Mouse (Mus musculus) retina, adult 2 months (tissue): ENCODE results near the gene Tbc1d22a.
A peak's percentile ranks its signal among the peaks of the same experiment; 100 is the strongest.

Source experiments
- DNase-seq: peaks from one replicate; pipeline ENCODE4 v3.0.0-alpha.2; 2012; ENCODE audit warnings: low read depth, low spot score

The Tbc1d22a gene

GRCm38 (mm10) chr15:86334276-86334675, 120.0 kb downstream of the Tbc1d22a start:
- no peak for DNase-seq

GRCm38 (mm10) chr15:86334745-86335144, 120.5 kb downstream of the Tbc1d22a start:
- no peak for DNase-seq

DNA sequence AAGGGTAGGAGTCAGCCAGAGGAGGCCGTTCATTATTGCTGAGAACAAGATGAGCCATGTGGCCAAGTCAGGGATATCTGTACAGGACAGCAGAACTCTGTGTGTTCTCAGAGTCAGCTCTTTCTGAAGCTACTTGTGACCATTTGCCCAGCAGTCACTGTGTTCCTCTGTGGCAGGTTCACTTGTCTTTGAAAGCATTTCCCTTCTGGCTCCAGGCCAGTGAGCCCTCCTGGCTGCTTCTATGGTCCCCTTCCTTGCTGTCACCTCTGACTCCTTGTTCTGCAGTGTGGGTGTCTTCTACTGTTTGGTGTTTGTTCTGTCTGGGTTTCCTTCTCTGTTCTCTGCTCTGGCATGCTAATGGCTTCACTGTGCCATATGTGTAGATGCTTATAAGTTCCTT, 121.5 kb downstream of the Tbc1d22a start:
- DNase-seq = no peak

DNA sequence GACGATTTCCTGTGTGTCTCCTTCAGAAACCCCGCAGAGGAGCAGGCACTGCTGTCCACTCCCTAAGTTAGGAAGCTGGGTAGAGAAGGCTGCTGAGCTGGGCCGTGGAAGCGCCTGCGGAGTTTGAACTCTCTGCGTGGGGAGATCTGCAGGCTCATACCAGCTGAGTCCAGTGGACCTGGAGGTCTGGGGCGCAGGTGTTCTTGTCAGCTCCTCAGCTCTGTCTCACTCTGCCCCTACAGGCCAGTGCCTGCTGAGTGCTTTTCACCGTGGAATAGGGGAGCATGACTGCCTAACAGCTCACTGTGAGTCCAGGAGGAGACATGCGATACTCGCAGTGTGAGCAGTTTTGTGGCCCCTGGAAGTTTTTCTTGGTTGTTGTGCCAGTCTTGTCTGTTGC, 123.5 kb downstream of the Tbc1d22a start:
- DNase-seq = no peak

DNA sequence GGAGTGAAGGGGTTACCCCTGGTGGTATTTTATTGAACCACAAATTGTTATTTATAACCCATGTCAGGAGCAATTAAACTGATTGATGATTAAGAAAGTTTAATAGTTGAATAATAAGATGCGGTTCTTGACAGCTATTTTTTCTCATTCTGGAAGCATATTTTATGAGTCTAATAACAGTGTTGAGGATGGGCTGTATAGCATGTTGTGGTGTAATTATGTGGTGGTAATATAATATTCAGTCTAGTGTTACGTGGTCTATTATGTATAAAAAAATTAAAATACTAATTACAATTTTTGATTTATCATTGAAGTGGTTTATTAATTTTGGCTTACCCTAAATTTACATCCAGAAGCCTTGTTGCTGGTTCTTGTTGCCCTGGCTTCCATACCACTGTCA, 125.5 kb downstream of the Tbc1d22a start:
- no peak for DNase-seq

DNA sequence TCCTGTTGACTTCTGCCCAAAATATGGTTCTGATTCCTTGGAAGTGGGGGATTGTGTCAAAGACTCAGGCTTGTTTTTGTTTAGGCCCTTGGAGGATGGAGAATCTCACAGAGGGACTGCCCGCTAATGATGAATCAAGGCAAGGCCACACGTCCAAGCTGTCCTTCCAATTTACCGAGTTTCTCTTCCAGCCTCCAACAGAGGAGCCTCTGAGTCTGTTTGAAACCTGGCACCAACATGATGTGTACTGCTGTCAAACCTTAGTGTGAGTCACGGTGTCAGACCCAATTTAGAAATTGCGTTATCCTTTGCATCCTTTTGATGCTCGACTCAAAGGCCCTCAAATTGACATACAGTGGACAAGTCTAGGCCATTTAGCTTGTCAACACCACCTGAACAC, 126.5 kb downstream of the Tbc1d22a start:
- no peak for DNase-seq

- DNase-seq = no peak
Observed at GRCm38 (mm10) chr15:86342637-86343375, 128.5 kb downstream of the Tbc1d22a start.

- DNase-seq = no peak
Observed at GRCm38 (mm10) chr15:86344906-86345331, 130.7 kb downstream of the Tbc1d22a start.

- no peak for DNase-seq
Observed at GRCm38 (mm10) chr15:86345907-86346306, 131.6 kb downstream of the Tbc1d22a start.

- DNase-seq = peak; percentile 29
Observed at GRCm38 (mm10) chr15:86346606-86347005, 132.3 kb downstream of the Tbc1d22a start.

- no peak for DNase-seq
Observed at GRCm38 (mm10) chr15:86354932-86355331, 140.7 kb downstream of the Tbc1d22a start.

GRCm38 (mm10) chr15:86355857-86356256, 141.6 kb downstream of the Tbc1d22a start:
- DNase-seq = no peak

DNA sequence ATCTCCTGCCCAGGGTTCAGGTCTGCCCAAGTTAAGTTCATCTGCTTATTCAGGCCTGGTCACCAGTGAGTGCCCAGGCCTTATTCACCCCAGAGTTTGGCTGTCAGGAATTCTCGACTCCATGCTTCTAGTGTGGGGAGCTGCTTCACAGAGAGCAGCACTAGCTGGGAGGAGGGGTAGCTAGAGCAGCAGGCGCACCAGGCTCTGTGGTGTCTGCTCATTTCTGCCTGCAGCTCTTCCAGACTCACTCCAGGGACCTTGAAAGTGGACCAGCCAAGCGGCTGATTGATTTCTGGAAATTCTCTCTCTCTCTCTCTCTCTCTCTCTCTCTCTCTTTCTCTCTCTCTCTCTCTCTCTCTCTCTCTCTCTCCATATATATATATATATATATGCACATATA, 146.1 kb downstream of the Tbc1d22a start:
- DNase-seq = no peak

- DNase-seq = no peak
Observed at GRCm38 (mm10) chr15:86362306-86363150, 148.3 kb downstream of the Tbc1d22a start.

DNA sequence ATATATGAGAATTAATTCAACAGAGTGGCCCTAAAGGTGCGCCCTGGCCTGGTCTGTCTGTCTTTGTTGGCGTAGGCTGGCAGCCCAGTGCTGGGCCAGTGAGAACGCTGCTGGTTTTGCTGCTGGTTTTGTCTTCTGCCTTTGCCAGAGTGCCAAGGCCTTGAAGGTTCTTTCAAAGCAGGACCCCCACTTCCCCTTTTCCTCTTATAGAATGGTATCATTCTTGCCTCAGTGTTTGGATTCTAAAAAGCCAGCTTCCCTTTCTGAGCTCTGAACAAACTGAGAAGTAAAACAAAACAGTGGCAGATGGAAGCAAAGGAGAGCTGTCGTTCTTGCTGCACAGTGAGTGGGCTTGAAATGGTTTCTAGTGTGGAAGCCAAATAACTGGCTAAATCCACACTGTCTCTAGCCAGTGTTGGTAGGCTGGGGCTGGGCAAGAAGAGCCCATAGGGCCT, 149.6 kb downstream of the Tbc1d22a start:
- no peak for DNase-seq

DNA sequence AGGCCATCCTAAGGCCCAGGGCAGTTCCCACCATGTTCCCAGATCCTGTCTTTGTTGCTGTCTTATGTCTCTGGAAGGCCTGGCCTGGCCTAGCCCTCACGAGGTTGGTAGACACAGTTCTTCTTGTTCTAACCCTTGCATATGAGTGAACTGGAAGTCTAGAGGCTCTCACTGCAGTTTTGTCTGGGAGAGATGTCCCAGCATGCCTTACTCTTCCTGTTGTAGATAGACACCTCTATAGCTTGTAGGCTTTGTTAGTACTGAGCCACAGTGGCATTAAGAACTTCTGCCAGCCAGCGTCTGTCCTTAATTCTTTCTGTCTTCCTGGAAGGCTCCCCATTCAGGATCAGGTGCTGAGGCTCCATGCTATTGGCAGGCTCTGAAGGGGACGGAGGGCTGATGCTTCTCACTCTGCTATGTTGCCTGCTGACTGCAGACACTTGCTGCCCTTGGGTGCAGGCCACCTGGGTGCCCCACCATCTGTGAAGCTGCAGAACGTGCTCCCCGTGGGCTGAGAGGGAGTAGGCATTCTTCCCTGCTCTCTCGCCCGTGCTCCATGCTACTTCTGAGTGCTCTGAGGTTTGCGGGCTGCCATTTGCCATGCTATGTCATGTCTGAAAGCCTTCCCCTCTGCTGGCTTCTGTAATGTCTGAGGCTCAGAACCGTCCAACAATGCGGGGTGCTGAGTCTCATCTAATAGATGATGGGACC, 150.8 kb downstream of the Tbc1d22a start:
- no peak for DNase-seq

DNA sequence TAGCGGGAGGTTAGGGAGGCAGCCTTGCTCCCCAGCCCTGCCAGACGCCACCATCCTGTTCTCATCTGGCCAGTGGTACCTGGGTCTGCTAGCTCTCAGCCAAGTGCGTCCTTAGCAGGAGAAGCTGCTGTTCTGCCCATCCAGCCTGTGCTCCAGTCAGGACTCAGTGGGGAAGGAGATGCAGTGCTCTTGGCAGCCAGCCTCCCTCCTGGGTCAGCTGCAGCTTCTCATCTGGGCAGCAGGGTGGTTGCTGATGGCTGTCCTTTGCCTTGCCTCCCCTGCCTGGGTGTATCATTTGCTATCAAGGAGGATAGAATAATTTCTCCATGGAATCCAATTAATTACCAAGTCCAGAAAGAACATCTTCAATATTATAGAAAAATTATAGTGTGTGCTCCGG, 152.5 kb downstream of the Tbc1d22a start:
- DNase-seq = no peak

GRCm38 (mm10) chr15:86367247-86367646, 153.0 kb downstream of the Tbc1d22a start:
- DNase-seq = no peak

GRCm38 (mm10) chr15:86370846-86371245, 156.6 kb downstream of the Tbc1d22a start:
- DNase-seq = no peak

DNA sequence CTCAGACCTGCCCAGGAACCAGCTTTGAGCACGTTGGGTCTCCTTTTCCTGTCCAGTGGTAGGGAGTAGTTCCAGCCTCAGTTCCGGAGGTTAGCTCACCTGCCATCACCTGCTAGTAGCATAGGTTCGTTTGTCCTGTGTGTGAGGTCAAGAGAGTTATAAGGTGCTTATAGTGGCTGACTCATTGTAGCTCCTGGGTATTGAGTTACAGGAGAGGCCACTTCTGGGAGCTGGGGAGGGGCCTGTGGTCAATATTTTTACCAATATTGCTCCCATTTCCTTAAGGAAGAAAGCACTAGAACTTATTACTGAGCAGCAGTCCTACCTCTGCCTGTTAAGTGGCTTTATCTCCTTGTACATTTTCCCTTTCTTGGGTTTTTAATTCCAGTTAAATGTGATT, 161.0 kb downstream of the Tbc1d22a start:
- no peak for DNase-seq

GRCm38 (mm10) chr15:86375860-86376394, 161.7 kb downstream of the Tbc1d22a start:
- no peak for DNase-seq

- no peak for DNase-seq
Observed at GRCm38 (mm10) chr15:86383278-86383677, 169.0 kb downstream of the Tbc1d22a start.
